In the genomic region with DNA sequence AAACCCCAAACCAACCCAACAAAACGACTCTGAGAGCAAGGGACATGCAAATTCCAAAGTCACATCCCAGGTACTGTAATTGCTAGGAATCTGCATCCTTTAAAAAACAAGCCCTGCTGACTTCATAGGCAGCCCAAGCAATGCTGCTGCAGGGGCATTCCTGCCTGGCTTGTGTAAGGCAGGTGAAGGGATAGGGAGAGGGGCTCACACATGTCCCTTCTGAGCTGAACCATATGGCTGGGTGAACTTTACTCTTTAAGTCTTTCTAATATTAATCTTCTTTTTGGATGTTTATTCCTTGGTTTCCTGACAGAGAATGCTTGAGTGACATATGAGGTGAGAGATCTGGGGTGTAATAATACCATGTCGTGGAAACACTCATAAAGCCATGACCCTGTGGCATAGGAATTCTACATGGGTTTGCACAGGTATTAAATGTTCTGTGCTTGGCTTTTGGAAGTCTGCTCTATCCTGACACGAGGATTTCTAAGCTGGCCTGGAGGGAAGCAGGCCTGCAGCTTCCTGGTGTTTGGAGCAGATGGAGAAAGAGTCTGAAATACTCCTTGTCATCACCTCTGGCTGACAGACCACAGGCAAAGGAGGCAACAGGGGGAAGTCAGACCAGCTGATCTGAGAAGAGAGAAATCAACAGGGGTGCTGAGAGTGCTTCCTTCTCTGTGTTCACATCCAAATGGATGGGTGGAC, we compare ENCODE assay signal across 17 mouse cellular contexts.
A peak's percentile ranks its signal among the peaks of the same experiment; 100 is the strongest.
DNase-seq lines count a peak whose midpoint lies in the region; ATAC-seq and TF ChIP-seq lines count a peak whose summit lies in the region.
"Had no signal": no experiment of that assay in that cellular context is flagged by ENCODE, and none has a peak within 500 bp of the region (broad histone marks: within the 10 kb centered on the region; RNA-seq: fewer than 3 reads in every experiment).

No protein-coding gene starts in this region.

- peak; percentile 88 for DNase-seq in heart, embryonic 10.5 days (ENCODE audit: low spot score)
- peak; percentile 61 to 73 for DNase-seq in heart, postnatal 10 days
- peak; percentile 5 for DNase-seq in skeletal muscle tissue, adult 2 months (ENCODE audit: low read depth, low spot score)
- DNase-seq in kidney, adult 2 months = no peak
- DNase-seq in urinary bladder, postnatal 36 days (ENCODE audit: low spot score in 2 of 2) = no peak
- DNase-seq: cerebellum, adult 11-12 months; gastrocnemius, postnatal 25 days; lung, postnatal 14 days; right cerebral cortex, postnatal 25 days had no signal

- no peaks in the 10 kb centered on the region for H3K4me1 ChIP-seq in megakaryocyte, embryonic 14.5 days
- peaks cover 25% of the 10 kb centered on the region for H3K4me1 ChIP-seq in heart, embryonic 10.5 days
- no peaks in the 10 kb centered on the region for H3K4me1 ChIP-seq in kidney, adult 2 months (ENCODE audit: control insufficient read depth, insufficient read depth, low read length)
- H3K4me1 ChIP-seq: midbrain, embryonic 15.5 days had no signal

- H3K9me3 ChIP-seq in megakaryocyte, embryonic 14.5 days = no peaks in the 10 kb centered on the region
- no peaks in the 10 kb centered on the region for H3K9me3 ChIP-seq in heart, embryonic 10.5 days
- H3K9me3 ChIP-seq: forebrain, embryonic 10.5 days; intestine, embryonic 15.5 days; midbrain, embryonic 15.5 days had no signal

- TF ChIP-seq CTCF in kidney, adult 2 months (conservative IDR thresholded peaks at IDR 0.05; ENCODE audit: insufficient read depth, insufficient read length, low read depth, low read length) = no peak

- no peak for TF ChIP-seq POLR2A in kidney, adult 2 months (IDR thresholded peaks at IDR 0.05; ENCODE audit: low read depth, low read length)

- intact Hi-C loops in heart, postnatal 10 days (cut with DNase I) = no loop called here

- no peak for ATAC-seq in megakaryocyte, adult 5-6 weeks (ENCODE audit: poor library complexity, severe bottlenecking)
- ATAC-seq: CD4-positive, CD25-positive, alpha-beta regulatory T cell, adult 4 months; intestine, embryonic 15.5 days; midbrain, embryonic 15.5 days had no signal

- peaks cover 21% of the 10 kb centered on the region for H3K27me3 ChIP-seq in megakaryocyte, embryonic 14.5 days (replicated peaks)
- H3K27me3 ChIP-seq in heart, embryonic 10.5 days (ENCODE audit: insufficient read depth, poor library complexity, severe bottlenecking) = no peaks in the 10 kb centered on the region
- no peaks in the 10 kb centered on the region; the same call in 1 of the 2 replicates for H3K27me3 ChIP-seq in kidney, adult 2 months (replicated peaks; ENCODE audit: control insufficient read depth, insufficient read depth, low read length)
- H3K27me3 ChIP-seq: intestine, embryonic 15.5 days; midbrain, embryonic 15.5 days had no signal

- H3K4me3 ChIP-seq in megakaryocyte, embryonic 14.5 days (replicated peaks) = peak overlapping the region; percentile 40
- H3K4me3 ChIP-seq in heart, embryonic 10.5 days = no peak overlapping the region
- no peak overlapping the region for H3K4me3 ChIP-seq in kidney, adult 2 months (ENCODE audit: insufficient read depth, low read depth, low read length)
- H3K4me3 ChIP-seq: forebrain, embryonic 10.5 days; intestine, embryonic 15.5 days; midbrain, embryonic 15.5 days had no signal

- no peaks in the 10 kb centered on the region for H3K36me3 ChIP-seq in megakaryocyte, embryonic 14.5 days (replicated peaks; ENCODE audit: low read length)
- no peaks in the 10 kb centered on the region for H3K36me3 ChIP-seq in heart, embryonic 10.5 days
- no peaks in the 10 kb centered on the region for H3K36me3 ChIP-seq in kidney, adult 2 months (ENCODE audit: control insufficient read depth, insufficient read depth, low read length)
- H3K36me3 ChIP-seq: forebrain, embryonic 10.5 days; intestine, embryonic 15.5 days; midbrain, embryonic 15.5 days had no signal

- H3K27ac ChIP-seq in heart, embryonic 10.5 days = no peak overlapping the region
- H3K27ac ChIP-seq in kidney, adult 2 months (ENCODE audit: insufficient read depth, low read depth, low read length) = no peak overlapping the region
- H3K27ac ChIP-seq: forebrain, embryonic 10.5 days; intestine, embryonic 15.5 days; kidney, postnatal 0 days; liver, embryonic 14.5 days; midbrain, embryonic 15.5 days had no signal

- 22% methylated on average over 3 of the region's 3 CpGs for WGBS in heart, embryonic 10.5 days
- WGBS in kidney, adult 2 months = 46% methylated on average over 3 of the region's 3 CpGs

Comparison
In these comparisons a context has a peak if more than half of its experiments do, and no peak if none do; other contexts are left out.
1. DNase-seq: peak in heart, embryonic 10.5 days (single experiment), heart, postnatal 10 days (2 of 2) and skeletal muscle tissue, adult 2 months (single experiment); none in kidney, adult 2 months (single experiment) and urinary bladder, postnatal 36 days (0 of 2).